Mouse (Mus musculus) retina, embryonic 14.5 days (tissue): Measurements from ENCODE around the gene Gpm6b.

ENCODE experiments used
- DNase-seq: peaks from one replicate; pipeline ENCODE4 v3.0.0-alpha.2; 2015; ENCODE audit warnings: low spot score

Gpm6b gene

DNA sequence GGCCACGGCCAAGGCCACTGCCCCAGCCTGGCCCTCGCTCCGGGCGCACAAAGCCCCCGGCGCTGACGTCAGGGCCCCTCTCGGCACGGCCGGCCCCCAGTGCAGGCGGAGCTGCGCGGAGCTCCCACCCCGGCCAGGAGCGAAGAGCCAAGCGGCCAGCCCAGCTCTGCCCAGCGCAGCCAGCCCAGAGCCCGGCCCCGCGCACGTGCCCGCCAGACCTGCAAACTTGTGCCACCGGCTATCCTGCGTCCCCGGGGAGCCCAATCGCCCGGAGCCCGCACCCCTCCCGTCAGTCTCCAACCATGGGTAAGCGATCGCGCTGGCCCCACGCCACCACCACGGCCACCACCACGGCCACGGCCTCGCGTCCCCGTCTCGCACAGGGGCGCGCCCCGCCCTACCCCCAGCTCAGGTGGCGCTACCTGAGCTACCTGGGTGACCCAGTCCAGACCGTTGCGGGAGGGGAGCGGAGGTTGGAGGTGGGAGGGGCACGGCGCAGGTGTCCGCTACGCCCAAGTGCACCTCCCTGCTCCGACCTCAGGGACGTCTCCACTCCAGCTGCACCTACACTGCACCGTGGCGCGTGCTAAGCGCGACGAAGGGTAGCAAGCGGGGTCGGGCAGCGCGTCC, at the start of gene Gpm6b:
Gene Gpm6b (plus strand): TSS at position 81 of the 630 bp plus-strand sequence.
- peak; percentile 52 for DNase-seq

DNA sequence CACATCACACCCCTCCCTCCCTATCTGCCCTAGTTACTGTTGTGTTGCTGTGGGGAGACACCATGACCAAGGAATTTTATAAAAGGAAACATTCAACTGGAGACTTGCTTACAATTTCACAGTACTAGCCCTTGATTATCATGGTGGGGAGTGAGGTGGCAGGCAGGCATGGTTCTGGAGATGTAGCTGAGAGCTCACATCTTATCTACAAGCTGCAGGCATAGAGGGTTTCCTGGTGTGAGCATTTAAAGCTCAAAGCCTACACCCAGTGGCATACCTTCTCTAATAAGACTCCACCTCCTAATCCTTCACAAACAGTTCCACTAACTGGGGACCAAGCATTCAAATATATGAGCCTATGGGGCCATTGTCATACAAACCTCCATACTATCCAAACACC, 42.4 kb upstream of the Gpm6b start:
- no peak for DNase-seq

GRCm38 (mm10) chrX:166198266-166198665, 40.4 kb upstream of the Gpm6b start:
- DNase-seq = no peak

DNA sequence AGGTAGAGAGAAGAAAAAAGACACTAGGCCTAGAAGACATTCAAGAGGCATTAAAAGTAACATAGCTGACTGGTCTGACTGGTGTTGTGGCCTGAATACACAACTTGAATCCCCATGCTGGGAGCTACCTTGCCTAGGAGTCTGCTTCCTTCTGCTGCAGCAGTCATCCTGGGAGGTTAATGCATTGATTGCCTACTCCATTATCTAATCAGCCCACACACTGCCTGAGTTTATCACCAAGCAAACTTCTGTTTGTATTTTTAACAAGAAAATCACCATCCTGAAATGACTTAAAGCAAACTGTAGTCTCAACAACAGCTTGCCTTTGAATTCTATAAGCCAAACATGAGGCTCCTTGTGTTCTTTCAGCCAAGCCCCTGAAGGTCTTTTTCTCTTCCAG, 38.9 kb upstream of the Gpm6b start:
- no peak for DNase-seq

DNA sequence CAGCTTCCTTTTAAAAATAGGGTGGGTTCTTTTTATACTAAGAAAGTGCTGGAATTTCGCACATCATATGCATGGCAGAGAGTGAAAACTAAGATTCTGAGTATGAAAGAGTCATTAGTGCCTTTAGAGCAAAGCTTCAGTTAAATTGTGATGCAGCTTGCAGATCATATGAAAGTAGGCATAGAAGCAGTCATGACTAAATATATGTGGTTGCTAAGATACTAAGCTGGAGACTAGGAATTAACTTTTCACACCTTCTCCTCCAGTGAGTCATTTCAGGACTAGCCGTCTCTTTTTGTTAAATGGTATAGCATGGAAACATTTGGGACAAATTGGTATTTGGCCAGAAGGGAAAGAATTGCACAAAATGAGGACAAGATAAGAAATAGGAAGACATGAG, 24.1 kb upstream of the Gpm6b start:
- no peak for DNase-seq

- no peak for DNase-seq
Measured at GRCm38 (mm10) chrX:166216248-166216647, 22.5 kb upstream of the Gpm6b start.

DNA sequence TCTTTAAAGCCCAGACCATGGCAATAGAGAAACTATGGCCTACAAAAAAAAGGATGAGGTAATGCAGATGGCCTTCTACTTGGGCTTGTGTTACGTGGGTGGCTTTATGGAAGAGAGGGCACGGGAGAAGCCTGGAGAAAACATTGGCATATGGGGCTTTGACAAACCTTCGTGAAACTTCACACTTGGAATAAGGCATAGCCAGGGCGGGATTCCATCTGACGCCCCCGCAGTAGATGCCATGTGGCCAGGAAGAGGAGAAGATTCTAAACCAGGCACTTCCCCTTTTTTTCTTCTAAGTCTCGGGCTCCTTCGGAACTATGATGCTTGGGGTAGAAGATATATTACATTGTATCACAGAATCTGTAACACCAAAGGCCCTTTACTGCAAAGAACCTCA, 22.0 kb upstream of the Gpm6b start:
- DNase-seq = no peak

DNA sequence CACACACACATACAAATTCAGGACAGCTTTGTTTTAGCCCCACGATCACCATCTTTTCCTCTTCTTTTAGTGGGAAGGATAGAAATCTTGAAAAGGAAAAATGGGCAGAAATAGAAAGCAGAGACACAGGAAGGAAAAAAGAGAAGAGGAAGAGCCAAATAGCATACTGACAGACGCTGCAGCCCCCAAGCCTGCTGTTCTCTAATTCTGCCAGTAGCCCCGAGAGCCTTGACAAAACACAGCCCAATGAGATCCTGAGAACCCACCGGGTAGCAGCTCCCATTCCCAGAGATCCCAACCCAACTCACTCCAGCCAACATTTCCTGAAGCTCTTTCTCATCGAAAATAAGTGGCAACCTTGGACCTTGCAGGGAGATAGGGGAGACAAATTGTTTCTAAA, 19.4 kb upstream of the Gpm6b start:
- no peak for DNase-seq

GRCm38 (mm10) chrX:166226856-166227255, 11.9 kb upstream of the Gpm6b start:
- DNase-seq = no peak

DNA sequence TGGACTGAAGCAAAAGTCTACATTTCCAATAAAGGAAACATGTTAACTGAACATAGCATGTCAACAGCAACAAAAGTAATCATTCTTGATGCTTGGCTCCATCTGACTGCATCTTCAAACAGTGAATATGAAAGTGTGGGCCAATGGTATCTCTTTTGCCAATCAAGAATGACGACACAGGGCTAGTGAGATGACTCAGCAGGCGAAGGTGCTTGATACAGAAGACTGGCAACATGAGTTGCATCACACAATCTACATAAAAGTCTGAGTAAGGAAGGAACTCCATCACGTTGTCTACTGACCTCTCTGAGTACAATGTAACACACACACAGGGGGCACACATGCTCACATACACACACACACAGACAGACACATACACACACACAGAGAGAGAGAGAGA, 9.0 kb upstream of the Gpm6b start:
- no peak for DNase-seq

GRCm38 (mm10) chrX:166230515-166231267, 8.0 kb upstream of the Gpm6b start:
- no peak for DNase-seq

DNA sequence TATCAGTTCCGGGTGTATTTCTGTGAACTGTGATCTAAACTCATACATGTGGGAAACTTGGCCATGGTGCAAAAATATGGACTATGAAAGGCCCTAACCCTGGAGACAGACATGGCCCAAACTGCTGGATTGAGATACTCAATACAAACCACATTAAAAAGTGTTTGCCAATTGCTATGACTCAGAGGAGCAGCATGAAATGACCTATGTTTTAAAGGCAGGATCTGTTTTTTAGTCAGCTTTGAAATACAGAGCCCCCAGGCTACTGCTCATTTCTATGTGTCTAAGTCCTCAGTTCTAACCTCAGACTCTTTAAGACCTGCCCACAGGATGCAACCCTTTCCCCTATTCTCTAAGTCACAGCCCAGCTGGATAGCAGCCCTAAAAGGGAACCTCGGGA, 2.6 kb upstream of the Gpm6b start:
- no peak for DNase-seq

DNA sequence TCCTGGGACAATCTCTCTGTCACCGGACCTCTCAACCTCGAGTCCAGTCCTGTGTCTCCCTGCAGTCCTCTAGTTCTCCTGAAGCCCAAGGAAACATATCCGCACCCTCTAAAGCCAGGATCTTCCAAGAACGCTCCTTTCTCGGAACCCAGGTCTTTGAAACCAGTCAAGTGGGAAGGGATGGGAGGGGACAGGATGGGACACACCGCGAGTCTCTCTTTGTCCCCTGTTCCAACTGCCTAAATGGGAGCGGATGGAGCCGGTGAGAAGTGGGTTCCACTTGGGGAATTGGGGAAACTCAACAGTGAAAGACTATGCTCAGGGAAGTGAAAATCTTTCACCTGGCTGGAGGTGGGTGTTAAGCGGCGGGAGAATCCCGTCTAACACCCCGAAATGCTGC, 809 bp downstream of the Gpm6b start:
- peak; percentile 4 for DNase-seq

DNA sequence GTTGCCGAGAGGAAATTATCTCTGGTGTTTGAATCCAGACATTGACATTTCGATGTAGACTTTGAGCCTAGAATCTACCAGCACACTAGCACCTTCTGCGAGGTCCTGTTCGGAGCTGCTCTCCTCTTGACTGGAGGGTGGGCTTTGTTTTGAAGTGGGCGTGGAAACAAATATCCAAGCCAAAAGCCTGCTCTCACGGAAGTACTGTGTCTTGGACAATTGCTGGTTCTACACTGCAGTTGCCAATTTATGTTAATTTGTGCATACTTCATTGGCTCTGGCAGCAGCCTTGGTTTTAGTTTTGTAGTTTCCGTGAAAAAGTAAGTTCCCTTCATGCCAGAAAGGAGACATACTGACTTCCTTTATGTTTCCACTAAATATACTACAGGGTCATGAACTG, 2.0 kb downstream of the Gpm6b start:
- no peak for DNase-seq

DNA sequence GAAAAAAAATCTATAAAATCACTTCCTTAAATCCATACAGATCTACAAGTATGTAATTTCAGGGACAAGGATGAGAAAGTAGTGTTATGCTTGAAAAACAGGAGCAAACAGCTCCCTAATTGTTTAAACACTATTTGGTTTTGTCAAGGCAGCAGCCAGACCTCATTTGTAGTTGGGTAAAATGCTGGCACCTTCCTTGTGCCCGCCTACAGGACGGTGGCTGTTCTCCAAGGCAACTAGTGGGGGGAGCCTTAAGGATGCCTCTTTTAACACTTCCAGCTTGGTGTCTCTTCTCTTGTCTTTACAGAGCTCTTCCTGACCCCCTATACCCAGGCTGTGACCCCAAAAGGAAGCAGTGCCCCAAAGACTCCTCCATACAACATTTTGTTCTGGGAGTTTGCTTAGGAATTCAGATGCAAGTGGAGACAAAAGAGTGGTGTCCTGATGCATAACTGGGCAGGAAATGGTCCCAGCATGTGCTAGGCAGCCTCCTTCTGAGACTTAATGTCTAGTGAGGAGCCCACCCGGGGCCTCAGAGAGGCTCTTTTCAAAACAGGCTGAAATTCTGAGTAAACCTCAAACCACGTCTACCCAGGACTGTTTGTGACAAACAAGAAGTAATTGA, 4.7 kb downstream of the Gpm6b start:
- DNase-seq = no peak

DNA sequence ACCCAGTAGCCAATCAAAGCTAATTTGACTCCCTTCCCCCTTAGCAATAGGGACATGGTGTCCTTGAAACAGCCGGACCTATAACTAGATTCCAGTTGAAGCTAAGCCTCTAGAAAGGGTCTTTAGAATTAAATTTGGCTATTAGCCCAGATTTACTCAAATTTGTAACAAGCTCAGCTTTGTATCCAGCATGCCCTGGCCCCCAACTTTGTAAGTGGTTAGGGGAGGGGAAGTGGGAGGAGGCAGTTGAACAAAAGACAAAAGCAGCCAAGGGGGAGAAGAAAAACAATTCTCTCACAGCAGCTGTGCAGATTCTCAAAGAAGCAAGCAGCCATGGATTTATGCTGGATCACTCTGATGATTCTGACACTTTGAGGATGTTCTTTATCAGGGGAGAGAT, 32.8 kb downstream of the Gpm6b start:
- peak; percentile 57 for DNase-seq

GRCm38 (mm10) chrX:166272646-166273045, 33.9 kb downstream of the Gpm6b start:
- DNase-seq = no peak

GRCm38 (mm10) chrX:166279861-166280260, 41.1 kb downstream of the Gpm6b start:
- DNase-seq = no peak

DNA sequence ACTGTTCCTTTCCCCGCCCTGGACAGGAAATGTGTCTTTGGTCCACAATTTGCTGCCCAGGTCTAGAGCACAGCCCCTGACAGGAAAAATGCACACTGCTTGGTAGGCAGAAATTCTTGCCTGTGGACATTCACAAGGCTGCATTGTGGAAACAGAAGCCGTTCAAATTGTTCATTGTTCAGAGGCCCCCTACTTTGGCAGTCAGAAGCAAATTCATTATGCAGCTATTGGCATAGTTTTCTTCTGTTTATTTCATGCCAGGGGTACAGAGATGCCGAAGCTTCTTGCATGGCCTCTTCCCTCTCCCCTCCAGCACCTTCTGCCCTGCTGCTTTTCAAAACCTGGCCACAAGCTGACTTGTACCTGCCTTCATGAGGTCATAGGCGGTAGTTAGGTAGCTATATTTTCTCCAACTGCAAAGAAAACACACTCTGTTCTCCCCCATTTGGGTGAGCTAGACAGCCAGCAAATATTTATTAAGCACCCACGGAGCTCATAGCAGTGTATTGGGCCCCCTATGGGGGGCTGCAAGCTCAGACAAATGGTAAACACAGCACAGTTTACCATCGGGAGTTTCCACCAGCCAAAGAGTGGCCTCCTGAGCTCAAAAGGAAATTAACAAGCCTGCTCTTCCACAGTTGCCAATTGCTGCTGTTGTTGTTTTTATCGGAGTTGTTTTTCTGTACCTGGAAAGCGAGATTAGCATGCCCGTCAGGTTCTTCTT, 48.2 kb downstream of the Gpm6b start:
- DNase-seq = no peak

DNA sequence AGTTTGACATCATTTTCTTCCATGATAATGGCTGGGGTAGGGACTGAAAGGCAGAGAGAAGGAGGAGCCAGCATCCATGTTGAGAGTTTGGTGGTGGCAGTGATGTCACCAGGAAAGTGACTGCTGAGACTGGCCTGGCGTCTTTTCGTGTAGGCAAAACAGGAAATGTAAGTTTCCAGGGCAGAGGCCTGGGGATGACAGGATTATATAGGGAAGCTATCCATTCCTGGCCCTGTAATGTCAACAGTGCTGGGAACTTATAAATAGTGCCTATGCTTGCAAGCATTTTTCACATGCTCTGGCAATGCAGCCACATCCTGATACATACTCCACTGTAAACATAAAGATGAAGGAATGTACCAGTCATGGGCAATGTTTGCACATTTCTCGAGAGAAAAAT, 52.6 kb downstream of the Gpm6b start:
- DNase-seq = no peak

GRCm38 (mm10) chrX:166293465-166293864, 54.8 kb downstream of the Gpm6b start:
- no peak for DNase-seq

- no peak for DNase-seq
Measured at GRCm38 (mm10) chrX:166302791-166303190, 64.1 kb downstream of the Gpm6b start.

- DNase-seq = no peak
Measured at GRCm38 (mm10) chrX:166304355-166304754, 65.6 kb downstream of the Gpm6b start.
